Mouse (Mus musculus): ENCODE measurements around the gene Cog3.
A peak's percentile ranks its signal among the peaks of the same experiment; 100 is the strongest.

The Cog3 gene

GRCm38 (mm10) chr14:75697928-75698327, 56.4 kb downstream of the Cog3 start:
- DNase-seq (ENCODE audit: low read depth, low spot score): no peak

- no peak for DNase-seq (ENCODE audit: low read depth, low spot score)
These were observed 58.2 kb downstream of the Cog3 start for GRCm38 (mm10) chr14:75696096-75696495.

- no peak for DNase-seq (ENCODE audit: low read depth, low spot score)
These were observed 63.9 kb downstream of the Cog3 start for GRCm38 (mm10) chr14:75690428-75690827.

GRCm38 (mm10) chr14:75676316-75676715, 78.0 kb downstream of the Cog3 start:
- no peak for DNase-seq (ENCODE audit: low read depth, low spot score)

GRCm38 (mm10) chr14:75669085-75669645, 85.2 kb downstream of the Cog3 start:
- DNase-seq (ENCODE audit: low read depth, low spot score): peak; percentile 14

GRCm38 (mm10) chr14:75665430-75666180, 88.7 kb downstream of the Cog3 start:
- DNase-seq (ENCODE audit: low read depth, low spot score): no peak

- DNase-seq (ENCODE audit: low read depth, low spot score): no peak
These were observed 92.8 kb downstream of the Cog3 start for GRCm38 (mm10) chr14:75661548-75661947.

- no peak for DNase-seq (ENCODE audit: low read depth, low spot score)
These were observed 93.4 kb downstream of the Cog3 start for GRCm38 (mm10) chr14:75660936-75661335.
